Mouse (Mus musculus): Measurements from ENCODE around the gene Il2ra. TPM values are rescaled to one million over a fixed set of nuclear protein-coding genes. Genes with fewer than 3 reads are reported as not detected.
"Not testable (repeated sequence)": the region's sequence is repeated elsewhere in the genome, so short reads cannot be mapped to it uniquely, and the experiment has no call there.

Gene Il2ra
- polyA plus RNA-seq (2012; rRNA removed), result 0.20 and 0.25 TPM in 2 replicates

- DNase-seq (ENCODE audit: extremely low spot score in 1 of 2, low spot score in 1 of 2), result no peak
Observed at GRCm38 (mm10) chr2:11642451-11642941, at the start of gene Il2ra. Gene Il2ra (plus strand): TSS chr2:11642807.

GRCm38 (mm10) chr2:11596690-11597089, 45.9 kb upstream of the Il2ra start:
- no peak for DNase-seq (ENCODE audit: extremely low spot score in 1 of 2, low spot score in 1 of 2)

GRCm38 (mm10) chr2:11597906-11598305, 44.7 kb upstream of the Il2ra start:
- DNase-seq (ENCODE audit: extremely low spot score in 1 of 2, low spot score in 1 of 2), result no peak

GRCm38 (mm10) chr2:11601795-11602194, 40.8 kb upstream of the Il2ra start:
- no peak for DNase-seq (ENCODE audit: extremely low spot score in 1 of 2, low spot score in 1 of 2)

GRCm38 (mm10) chr2:11602506-11603489, 39.8 kb upstream of the Il2ra start:
- peak; percentile 88 to 98 for DNase-seq (ENCODE audit: extremely low spot score in 1 of 2, low spot score in 1 of 2)

- DNase-seq (ENCODE audit: extremely low spot score in 1 of 2, low spot score in 1 of 2), result no peak
Observed at GRCm38 (mm10) chr2:11604053-11604452, 38.6 kb upstream of the Il2ra start, which contains the start of gene Rbm17. Gene Rbm17 (minus strand): TSS chr2:11604153.

- DNase-seq (ENCODE audit: extremely low spot score in 1 of 2, low spot score in 1 of 2), result no peak
Observed at GRCm38 (mm10) chr2:11604911-11605310, 37.7 kb upstream of the Il2ra start.

GRCm38 (mm10) chr2:11606718-11607117, 35.9 kb upstream of the Il2ra start:
- not testable (repeated sequence) for DNase-seq (ENCODE audit: extremely low spot score in 1 of 2, low spot score in 1 of 2)

GRCm38 (mm10) chr2:11612939-11613338, 29.7 kb upstream of the Il2ra start:
- not testable (repeated sequence) for DNase-seq (ENCODE audit: extremely low spot score in 1 of 2, low spot score in 1 of 2)

GRCm38 (mm10) chr2:11616846-11617245, 25.8 kb upstream of the Il2ra start:
- DNase-seq (ENCODE audit: extremely low spot score in 1 of 2, low spot score in 1 of 2), result no peak

- no peak for DNase-seq (ENCODE audit: extremely low spot score in 1 of 2, low spot score in 1 of 2)
Observed at GRCm38 (mm10) chr2:11619598-11619997, 23.0 kb upstream of the Il2ra start.

GRCm38 (mm10) chr2:11623173-11623572, 19.4 kb upstream of the Il2ra start:
- no peak for DNase-seq (ENCODE audit: extremely low spot score in 1 of 2, low spot score in 1 of 2)

- DNase-seq (ENCODE audit: extremely low spot score in 1 of 2, low spot score in 1 of 2), result no peak
Observed at GRCm38 (mm10) chr2:11623726-11624125, 18.9 kb upstream of the Il2ra start.

- no peak for DNase-seq (ENCODE audit: extremely low spot score in 1 of 2, low spot score in 1 of 2)
Observed at GRCm38 (mm10) chr2:11625890-11626289, 16.7 kb upstream of the Il2ra start, which contains the start of gene Gm17490. Gene Gm17490 (minus strand): TSS chr2:11626264.

- no peak for DNase-seq (ENCODE audit: extremely low spot score in 1 of 2, low spot score in 1 of 2)
Observed at GRCm38 (mm10) chr2:11635035-11635434, 7.6 kb upstream of the Il2ra start.

- DNase-seq (ENCODE audit: extremely low spot score in 1 of 2, low spot score in 1 of 2), result no peak
Observed at GRCm38 (mm10) chr2:11635471-11636137, 7.0 kb upstream of the Il2ra start.

GRCm38 (mm10) chr2:11636138-11636480, 6.5 kb upstream of the Il2ra start:
- no peak for DNase-seq (ENCODE audit: extremely low spot score in 1 of 2, low spot score in 1 of 2)

- DNase-seq (ENCODE audit: extremely low spot score in 1 of 2, low spot score in 1 of 2), result no peak
Observed at GRCm38 (mm10) chr2:11637115-11637514, 5.5 kb upstream of the Il2ra start.

GRCm38 (mm10) chr2:11644057-11644456, 1.4 kb downstream of the Il2ra start:
- no peak for DNase-seq (ENCODE audit: extremely low spot score in 1 of 2, low spot score in 1 of 2)

- no peak for DNase-seq (ENCODE audit: extremely low spot score in 1 of 2, low spot score in 1 of 2)
Observed at GRCm38 (mm10) chr2:11645297-11645696, 2.7 kb downstream of the Il2ra start.

GRCm38 (mm10) chr2:11651476-11651875, 8.9 kb downstream of the Il2ra start:
- DNase-seq (ENCODE audit: extremely low spot score in 1 of 2, low spot score in 1 of 2), result no peak
